Mouse (Mus musculus) lung, embryonic 16.5 days (tissue): ENCODE measurements around the gene Fam78b. TPM values are rescaled to one million over a fixed set of nuclear protein-coding genes. Genes with fewer than 3 reads are reported as not detected.
A peak's percentile ranks its signal among the peaks of the same experiment; 100 is the strongest.

Experiments used
- ATAC-seq: fragments of 200-750 bp; cut with Nextera tagmentation; 2 replicates; pipeline ENCODE4 v1.8.0; 2017; ENCODE audit warnings: low read depth, mild to moderate bottlenecking, moderate library complexity
- H3K27ac ChIP-seq: fragments of 300-500 bp; sonication (generic); 2 replicates; pipeline ENCODE4 v1.5.1; 2014; ENCODE audit warnings: mild to moderate bottlenecking, control low read depth, low read length
- H3K27me3 ChIP-seq: fragments of 300-500 bp; sonication (generic); 2 replicates; pipeline ENCODE4 v1.6.1; 2014; ENCODE audit warnings: low read depth, low read length, mixed read lengths; ENCODE audit not compliant: control insufficient read depth, insufficient read depth
- H3K36me3 ChIP-seq: fragments of 300-500 bp; sonication (generic); 2 replicates; pipeline ENCODE4 v1.6.1; 2014; ENCODE audit warnings: low read length; ENCODE audit not compliant: control insufficient read depth, insufficient read depth
- H3K4me1 ChIP-seq: fragments of 300-500 bp; sonication (generic); replicated peaks from 2 replicates; pipeline ENCODE4 v1.6.1; 2014; ENCODE audit warnings: low read length, mixed read lengths; ENCODE audit not compliant: control insufficient read depth, insufficient read depth
- H3K4me2 ChIP-seq: fragments of 300-500 bp; sonication (generic); 2 replicates; pipeline ENCODE4 v1.6.1; 2014; ENCODE audit warnings: low read depth, low read length, control low read depth
- H3K4me3 ChIP-seq: fragments of 300-500 bp; sonication (generic); 2 replicates; pipeline ENCODE4 v1.5.1; 2014; ENCODE audit warnings: mild to moderate bottlenecking, low read length, control low read depth
- H3K9ac ChIP-seq: fragments of 300-500 bp; sonication (generic); 2 replicates; pipeline ENCODE4 v1.6.1; 2014; ENCODE audit warnings: low read length, control low read depth
- H3K9me3 ChIP-seq: fragments of 300-500 bp; sonication (generic); 2 replicates; pipeline ENCODE4 v1.6.1; 2016; ENCODE audit warnings: low read length; ENCODE audit not compliant: control insufficient read depth
- WGBS: fragments of 180-500 bp; shearing (Covaris S2); extraction: QIAGEN DNeasy Blood & Tissue Kit; methylation state at CpG from one replicate; pipeline ENCODE4 v1.1.7; 2014; 5-methylcytosine and 5-hydroxymethylcytosine counted together
- polyA plus RNA-seq: library from polyadenylated mRNA; unstranded; fragments of >200 nt; fragmentation: Nextera tagmentation; extraction: Ambion mirVana; gene quantifications from 2 replicates; pipeline ENCODE4 v1.2.1, GENCODE M21; 2015

Fam78b gene
- polyA plus RNA-seq, 1 experiment from 2014 or later = 0.18 TPM

DNA sequence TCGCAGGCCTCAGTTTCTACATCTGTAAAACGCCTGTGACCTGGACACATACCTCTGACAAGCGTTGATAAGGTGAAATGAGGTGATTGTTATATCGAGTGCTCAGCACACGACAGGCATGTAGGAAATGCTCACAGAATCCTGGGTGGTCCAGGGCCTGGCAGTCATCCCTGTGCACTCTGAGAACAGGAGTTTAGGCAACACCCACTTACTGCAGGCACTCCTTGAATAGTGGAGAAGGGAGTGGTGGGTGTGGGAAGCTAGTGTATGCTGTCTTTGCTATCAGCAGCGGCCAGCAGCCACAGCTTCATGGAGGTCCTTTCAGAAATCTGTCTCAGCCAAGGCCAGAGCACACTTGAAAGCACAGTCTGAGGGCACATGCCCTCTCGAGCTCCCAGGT, 52.8 kb downstream of the Fam78b start:
- Histone ChIP-seq H3K27me3 (no peaks in the 10 kb centered on the region), H3K27ac (no peak overlapping the region), H3K4me1 (no peaks in the 10 kb centered on the region), H3K9me3 (no peaks in the 10 kb centered on the region), H3K36me3 (no peaks in the 10 kb centered on the region), H3K9ac (no peak overlapping the region), H3K4me3 (no peak overlapping the region), H3K4me2 (no peak overlapping the region)
- ATAC-seq = no peak; the same call in 1 of the 2 replicates
- WGBS = 29% methylated on average over 7 of the region's 7 CpGs

DNA sequence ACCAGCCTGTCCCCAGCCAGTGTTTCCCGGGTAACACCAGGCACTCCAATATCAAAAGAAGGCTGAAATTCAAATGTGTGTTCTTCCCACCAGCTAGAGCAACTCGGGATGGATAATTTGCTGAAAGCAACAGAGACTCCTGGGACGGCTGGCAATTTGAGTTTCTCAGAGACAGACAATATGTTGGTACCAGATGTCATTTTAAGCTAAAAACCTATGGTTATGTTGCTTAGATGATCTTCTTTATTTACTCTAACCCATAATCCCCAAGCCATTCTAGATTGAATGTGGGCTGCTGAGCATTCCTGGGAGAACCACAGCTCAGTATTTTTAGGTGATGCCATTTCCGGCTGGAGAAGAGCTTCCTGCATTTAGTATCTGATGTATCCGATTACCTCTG, 56.3 kb downstream of the Fam78b start:
- no peaks in the 10 kb centered on the region for H3K27me3 ChIP-seq
- H3K4me3 ChIP-seq = no peak overlapping the region
- no peak for ATAC-seq
- no peak overlapping the region for H3K4me2 ChIP-seq
- WGBS = 48% methylated on average over 5 of the region's 5 CpGs
- no peak overlapping the region for H3K9ac ChIP-seq
- no peaks in the 10 kb centered on the region for H3K4me1 ChIP-seq
- no peaks in the 10 kb centered on the region for H3K9me3 ChIP-seq
- no peaks in the 10 kb centered on the region for H3K36me3 ChIP-seq
- no peak overlapping the region for H3K27ac ChIP-seq

DNA sequence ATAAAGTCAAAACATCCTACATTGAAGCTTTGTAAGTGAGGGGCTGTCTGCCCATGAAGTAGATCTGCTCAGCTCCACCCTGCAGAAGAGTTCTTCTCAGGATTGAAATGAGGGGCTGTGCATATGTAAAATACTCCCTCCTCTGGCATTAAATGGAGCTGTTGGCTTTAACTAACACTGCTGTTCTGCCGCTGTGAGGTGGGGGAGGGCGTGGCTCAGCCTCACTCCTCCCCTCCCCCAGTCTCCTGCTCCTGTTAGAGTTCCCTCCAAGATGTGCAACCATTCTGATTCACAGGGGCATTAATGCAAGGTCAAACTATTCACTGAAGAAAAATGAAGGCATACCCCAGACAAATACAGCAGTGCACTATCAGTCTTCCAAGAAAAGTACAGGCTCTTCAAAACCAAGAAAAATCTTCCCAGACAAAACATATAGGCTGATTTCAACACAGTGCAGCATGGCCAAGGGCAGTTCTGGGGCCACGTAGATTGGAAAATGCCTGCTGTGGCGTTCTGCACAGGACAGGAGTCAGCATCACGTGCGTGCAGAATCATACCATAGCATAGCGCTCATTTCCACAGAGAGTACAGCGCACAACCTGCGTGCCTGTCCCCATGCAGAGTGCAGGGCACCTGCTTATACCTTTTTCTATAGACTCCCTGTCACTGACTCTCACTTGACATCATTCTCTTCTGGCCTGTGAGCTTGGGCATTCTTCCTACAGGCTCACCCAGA, 58.5 kb downstream of the Fam78b start:
- Histone ChIP-seq H3K4me2 (no peak overlapping the region), H3K27me3 (no peaks in the 10 kb centered on the region), H3K4me1 (no peaks in the 10 kb centered on the region), H3K9ac (no peak overlapping the region), H3K4me3 (no peak overlapping the region), H3K36me3 (no peaks in the 10 kb centered on the region), H3K27ac (no peak overlapping the region), H3K9me3 (no peaks in the 10 kb centered on the region)
- WGBS = 59% methylated on average over 9 of the region's 9 CpGs
- ATAC-seq = no peak

DNA sequence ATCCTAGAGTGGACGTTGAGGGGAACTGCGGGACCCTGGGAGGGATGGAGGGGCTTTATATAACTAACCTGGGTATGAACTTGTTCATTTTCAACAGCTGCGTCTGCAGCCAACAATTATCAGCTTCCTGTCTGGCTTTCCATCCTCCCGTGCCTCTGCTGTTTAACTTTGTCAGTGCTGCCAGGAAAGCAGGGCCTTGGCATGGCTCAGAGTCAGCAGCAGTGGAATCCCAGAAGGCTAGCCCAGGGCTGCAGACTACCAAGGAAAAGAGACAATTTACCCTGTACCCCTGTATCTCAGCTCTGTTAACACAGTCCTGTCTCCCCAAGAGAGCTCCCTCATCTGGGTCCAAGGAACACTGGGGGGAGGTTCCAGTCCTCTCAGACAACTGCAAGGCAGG, 62.8 kb downstream of the Fam78b start:
- Histone ChIP-seq H3K9me3 (no peaks in the 10 kb centered on the region), H3K9ac (no peak overlapping the region), H3K4me3 (no peak overlapping the region), H3K36me3 (no peaks in the 10 kb centered on the region), H3K4me1 (no peaks in the 10 kb centered on the region), H3K27ac (no peak overlapping the region), H3K4me2 (no peak overlapping the region), H3K27me3 (no peaks in the 10 kb centered on the region)
- WGBS = 50% methylated on average over 4 of the region's 4 CpGs
- ATAC-seq = no peak

DNA sequence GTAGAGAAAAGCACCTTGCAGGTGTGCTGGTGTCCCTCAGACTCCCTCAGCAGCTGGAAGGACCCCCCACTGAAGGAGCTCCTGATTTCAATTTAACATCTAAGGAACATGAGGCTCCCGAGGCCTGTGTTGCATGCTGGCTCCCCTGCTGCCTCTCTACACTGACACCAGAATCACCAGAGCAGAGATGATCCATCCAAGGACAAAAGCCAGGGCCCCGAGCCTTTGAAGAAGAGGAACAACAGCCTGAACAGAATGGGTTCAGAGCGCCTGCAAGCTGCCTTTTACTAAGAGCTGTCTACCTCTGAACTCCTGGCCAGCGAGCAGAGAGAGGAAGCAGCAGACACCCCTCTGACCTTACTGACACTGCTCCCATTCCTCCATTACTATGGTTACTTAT, 64.3 kb downstream of the Fam78b start:
- no peak for ATAC-seq

DNA sequence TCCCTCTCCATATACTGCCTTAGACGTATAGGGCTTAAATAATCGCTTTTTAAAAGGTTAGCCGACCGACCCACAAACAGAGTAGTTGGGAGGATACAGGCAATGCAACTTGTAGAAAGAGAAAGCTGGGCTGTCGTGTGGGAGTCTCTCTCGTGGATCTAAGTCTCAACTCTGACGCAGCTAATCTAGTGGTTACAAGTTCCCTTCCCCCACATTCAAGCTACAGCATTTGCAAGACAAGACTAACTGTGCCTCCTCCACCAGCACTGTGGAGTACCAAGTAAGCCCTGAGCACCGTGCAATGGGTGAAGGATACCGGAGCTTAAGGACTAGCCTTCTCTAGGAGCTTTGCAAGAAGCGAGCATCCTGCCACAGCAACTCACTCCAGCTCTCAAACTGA, 64.8 kb downstream of the Fam78b start:
- H3K9ac ChIP-seq = no peak overlapping the region
- H3K4me3 ChIP-seq = no peak overlapping the region
- WGBS = 67% methylated on average over 10 of the region's 10 CpGs
- H3K27me3 ChIP-seq = no peaks in the 10 kb centered on the region
- H3K27ac ChIP-seq = no peak overlapping the region
- H3K4me2 ChIP-seq = no peak overlapping the region
- no peaks in the 10 kb centered on the region for H3K36me3 ChIP-seq
- no peaks in the 10 kb centered on the region for H3K9me3 ChIP-seq
- no peak for ATAC-seq
- H3K4me1 ChIP-seq = no peaks in the 10 kb centered on the region

More for the DNA sequence above, 64.3 kb downstream of the Fam78b start:
- Histone ChIP-seq H3K36me3 (no peaks in the 10 kb centered on the region), H3K4me2 (no peak overlapping the region), H3K4me3 (no peak overlapping the region), H3K4me1 (no peaks in the 10 kb centered on the region), H3K9me3 (no peaks in the 10 kb centered on the region), H3K27me3 (no peaks in the 10 kb centered on the region), H3K9ac (no peak overlapping the region), H3K27ac (no peak overlapping the region)
- WGBS = 40% methylated on average over 4 of the region's 4 CpGs

DNA sequence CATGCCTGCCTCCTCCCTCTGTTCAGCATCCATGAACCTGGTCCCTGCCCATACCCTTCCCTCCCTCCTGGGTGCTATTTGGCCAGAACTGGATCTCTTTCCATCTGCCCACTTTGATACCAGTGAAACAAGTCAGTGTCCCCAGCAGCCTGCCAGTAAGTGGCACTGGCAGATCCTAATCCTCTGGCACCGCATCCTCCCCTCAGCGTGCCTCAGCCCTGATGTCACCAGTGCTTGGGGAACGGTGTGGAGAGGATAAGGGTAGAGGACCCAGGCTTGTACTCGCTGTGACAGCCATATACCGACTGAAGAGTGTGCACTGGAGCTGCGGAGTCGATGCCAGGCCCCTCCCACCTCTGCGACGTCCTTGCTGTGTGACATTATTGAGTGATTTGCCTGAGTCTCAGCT, 65.7 kb downstream of the Fam78b start:
- H3K9me3 ChIP-seq = no peaks in the 10 kb centered on the region
- H3K4me2 ChIP-seq = no peak overlapping the region
- ATAC-seq = peak; percentile 30; the same call in 1 of the 2 replicates
- H3K4me3 ChIP-seq = no peak overlapping the region
- no peak overlapping the region for H3K9ac ChIP-seq
- WGBS = 49% methylated on average over 9 of the region's 9 CpGs
- no peaks in the 10 kb centered on the region for H3K36me3 ChIP-seq
- H3K4me1 ChIP-seq = no peaks in the 10 kb centered on the region
- no peaks in the 10 kb centered on the region for H3K27me3 ChIP-seq
- no peak overlapping the region for H3K27ac ChIP-seq

DNA sequence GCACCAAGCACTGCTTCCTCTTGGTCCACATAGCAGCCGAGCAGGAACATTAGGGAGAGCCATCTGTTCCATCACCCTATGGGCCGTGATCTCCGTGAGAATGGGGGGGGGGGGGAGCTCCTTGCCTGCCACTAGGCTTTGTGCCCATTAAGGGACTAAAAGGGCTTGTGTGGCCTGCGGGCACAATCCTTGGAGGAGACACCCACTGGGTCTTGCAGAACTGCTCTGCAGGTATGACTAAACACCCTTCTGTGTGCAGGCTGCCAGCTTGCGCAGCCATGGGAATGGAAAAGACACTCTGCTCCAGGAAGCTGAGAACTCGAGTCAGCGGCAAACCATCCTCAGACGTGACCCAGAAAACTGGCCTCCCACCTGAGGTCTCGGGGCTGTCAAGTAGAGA, 68.5 kb downstream of the Fam78b start:
- Histone ChIP-seq H3K27ac (no peak overlapping the region), H3K36me3 (no peaks in the 10 kb centered on the region), H3K9ac (no peak overlapping the region), H3K4me3 (no peak overlapping the region), H3K4me2 (no peak overlapping the region), H3K9me3 (no peaks in the 10 kb centered on the region), H3K4me1 (no peaks in the 10 kb centered on the region), H3K27me3 (no peaks in the 10 kb centered on the region)
- WGBS = 51% methylated on average over 9 of the region's 9 CpGs
- ATAC-seq = 0 out of 2 replicates have a peak, but pooled peaks have one; percentile 7

DNA sequence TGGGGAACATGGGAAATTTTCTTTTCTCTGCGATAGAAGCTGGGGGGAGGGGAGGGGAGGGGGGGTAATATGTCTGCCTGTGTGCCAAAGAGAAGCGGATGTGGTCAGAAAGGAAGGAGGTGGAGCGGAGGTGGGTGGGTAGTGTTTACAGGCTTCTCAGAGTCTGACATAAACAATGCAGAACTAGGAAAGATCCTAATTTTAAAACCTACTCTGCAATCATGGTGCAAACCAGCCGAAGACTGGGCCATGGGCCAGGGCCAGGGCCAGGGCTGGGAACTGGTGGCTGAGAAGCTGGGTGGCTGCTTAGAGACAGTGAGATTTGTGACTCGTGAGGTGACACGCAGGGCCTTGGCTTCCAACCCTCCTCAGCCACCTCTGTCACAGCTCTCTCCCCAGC, 69.1 kb downstream of the Fam78b start:
- no peaks in the 10 kb centered on the region for H3K27me3 ChIP-seq
- H3K4me1 ChIP-seq = no peaks in the 10 kb centered on the region
- H3K27ac ChIP-seq = peak overlapping the region; percentile 31; the same call in 1 of the 2 replicates
- WGBS = 46% methylated on average over 6 of the region's 6 CpGs
- no peaks in the 10 kb centered on the region for H3K36me3 ChIP-seq
- H3K9me3 ChIP-seq = no peaks in the 10 kb centered on the region
- H3K4me3 ChIP-seq = no peak overlapping the region
- H3K4me2 ChIP-seq = no peak overlapping the region
- no peak overlapping the region for H3K9ac ChIP-seq
- peak; percentile 75 for ATAC-seq
